Mouse (Mus musculus) liver, postnatal 0 days (tissue): ENCODE data around the gene Ift20.

Experiments
- CTCF ChIP-seq: sonication (generic); IDR thresholded peaks from 2 replicates; pipeline ENCODE4 v1.5.1; 2016; ENCODE audit warnings: antibody characterized with exemption, low read depth
- EP300 ChIP-seq: IDR thresholded peaks from 2 replicates; pipeline ENCODE4 v1.6.1; 2016; ENCODE audit warnings: antibody characterized with exemption, low read depth, mild to moderate bottlenecking

DNA sequence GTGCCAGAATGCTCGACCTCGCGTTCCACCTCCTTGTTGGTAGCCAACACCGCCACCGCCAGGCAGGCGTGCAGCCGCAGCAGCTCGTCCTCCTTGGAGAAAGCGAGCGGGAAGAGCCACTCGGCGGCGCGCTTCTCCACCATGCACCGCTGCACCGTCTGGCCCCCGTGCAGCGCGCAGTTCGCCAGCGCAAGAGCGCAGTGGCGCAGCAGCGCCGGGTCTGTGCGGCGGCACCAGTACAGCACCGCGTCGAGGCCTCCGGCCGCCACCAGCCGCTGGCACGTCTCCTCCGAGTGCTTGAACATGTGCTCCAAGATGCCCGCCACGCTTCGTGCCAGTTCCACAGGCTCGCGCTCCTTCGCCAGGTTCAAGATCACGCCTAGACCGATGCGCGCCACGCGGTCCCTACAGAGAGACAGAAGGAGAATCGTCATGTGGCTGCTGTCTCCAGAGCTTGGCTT lies 45.4 kb upstream of the Ift20 start:
- TF ChIP-seq CTCF = peak; percentile 43
- TF ChIP-seq EP300 = no peak
